Mouse (Mus musculus) megakaryocyte, embryonic 14.5 days (primary cell): ENCODE measurements around the gene Eps8l3.

Experiments
- FLI1 ChIP-seq: IDR thresholded peaks from 2 replicates; pipeline ENCODE4 v1.6.1; 2012; ENCODE audit warnings: low read length, inconsistent platforms, mixed read lengths
- GATA1 ChIP-seq: IDR thresholded peaks from 3 replicates; pipeline ENCODE4 v1.6.1; 2012; ENCODE audit warnings: mixed read lengths, low read length, inconsistent platforms, borderline replicate concordance

DNA sequence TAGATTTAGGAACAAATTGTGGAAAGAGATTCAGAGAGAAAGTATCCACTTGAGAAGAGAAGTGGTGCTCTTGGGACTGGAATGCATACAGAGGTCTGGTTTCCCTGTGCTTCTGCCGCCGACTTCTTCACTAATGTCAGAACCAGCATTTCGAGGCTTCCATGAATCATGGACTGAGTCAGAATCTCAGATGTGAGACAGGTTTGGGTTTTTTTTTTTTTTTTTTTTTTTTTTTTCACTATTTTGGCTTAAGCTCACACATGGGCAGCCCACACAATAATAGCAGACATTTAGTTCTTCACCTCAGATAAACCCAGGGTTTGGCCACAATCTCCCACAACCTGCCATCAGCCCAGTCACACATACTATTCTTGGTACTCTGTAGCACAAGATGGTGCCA is 58.2 kb downstream of the Eps8l3 start:
- TF ChIP-seq GATA1 (no peak), FLI1 (no peak)
